Mouse (Mus musculus): ENCODE data around the gene Iqcd.

- TF ChIP-seq MYOG (IDR thresholded peaks at IDR 0.05; ENCODE audit: control insufficient read depth, extremely low read depth, insufficient read length): no peak
- peak; percentile 43 for TF ChIP-seq CTCF (IDR thresholded peaks at IDR 0.05; ENCODE audit: control insufficient read depth, insufficient read depth, insufficient read length)
- TF ChIP-seq MAX (IDR thresholded peaks at IDR 0.05): no peak
- TF ChIP-seq USF1 (IDR thresholded peaks at IDR 0.05; ENCODE audit: low read depth): no peak
- no peak for TF ChIP-seq CEBPB (IDR thresholded peaks at IDR 0.05; ENCODE audit: low read depth)
- no peak for TF ChIP-seq MYOD1 (IDR thresholded peaks at IDR 0.05; ENCODE audit: control insufficient read depth, insufficient read length, low read depth)
- TF ChIP-seq FOSL1 (IDR thresholded peaks at IDR 0.05; ENCODE audit: insufficient read depth, low read length, poor library complexity, severe bottlenecking): no peak
Measured at GRCm38 (mm10) chr5:120648569-120649373, 60.0 kb downstream of the Iqcd start, which contains the start of gene Rasal1.
